Mouse (Mus musculus) heart, adult 18-20 months (tissue): Measurements from ENCODE around the gene Ldhal6b. TPM values are rescaled to one million over a fixed set of nuclear protein-coding genes. Genes with fewer than 3 reads are reported as not detected.

Source experiments
- microRNA-seq, 2 experiments: library from miRNA; unstranded; fragments of <30 nt; microRNA quantifications; one replicate each; pipeline ENCODE4 v1.2.0; 2022
- total RNA-seq, 2 experiments: library from RNA; stranded (reverse); gene quantifications; 2 replicates each; pipeline ENCODE4 v1.2.3; 2021

Ldhal6b gene
- total RNA-seq, 2 experiments from 2014 or later, result 0.25 to 0.46 TPM

Small RNA genes lying within 50 kb of the gene (microRNA-seq; reads per million reads assigned to microRNA genes)
- gene Gm22475, result 0 reads per million in 2 experiments

Other genes with a start within 250 kb of the Ldhal6b start
- gene Tmem242, start 21.5 kb upstream of the Ldhal6b start, total RNA-seq, result 100 to 1,000 TPM; 172 to 185 TPM
- 1 to 10 TPM; 4.5 to 5.7 TPM for gene Zdhhc14, start 73.8 kb upstream of the Ldhal6b start, total RNA-seq